Mouse (Mus musculus) thymus, postnatal 36 days (tissue): ENCODE data around the gene Olfr905.

Source experiments
- DNase-seq, 2 experiments: peaks; one replicate each; pipeline ENCODE4 v3.0.0; 2022; ENCODE audit warnings: mixed read lengths in 2 of 2

Gene Olfr905

GRCm38 (mm10) chr9:38470807-38471206 is at the start of gene Olfr905:
TSS of gene Olfr905 (plus strand) at chr9:38471107.
- DNase-seq, result no peak

GRCm38 (mm10) chr9:38423801-38424200 is 47.1 kb upstream of the Olfr905 start:
- no peak for DNase-seq

DNA sequence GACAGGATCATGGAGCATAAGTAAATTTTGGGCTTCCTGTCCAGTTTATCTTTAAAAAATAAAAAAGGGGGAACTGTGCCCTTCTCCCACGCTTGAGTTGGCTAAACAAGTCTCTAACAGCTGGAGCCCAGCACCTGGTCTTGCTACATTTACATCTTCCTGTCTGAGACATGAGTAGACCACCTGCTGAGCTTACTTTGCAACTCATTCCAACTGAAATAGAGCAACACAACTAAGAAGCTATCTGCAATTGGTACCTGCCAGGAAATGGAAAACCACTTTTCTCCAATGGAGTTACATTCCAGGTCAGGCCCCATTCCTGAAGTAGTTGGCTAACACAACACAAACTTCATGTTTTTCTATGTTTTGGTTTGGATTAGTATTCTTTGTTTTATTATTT is 43.9 kb upstream of the Olfr905 start:
- DNase-seq, result no peak

GRCm38 (mm10) chr9:38429155-38429554 is 41.8 kb upstream of the Olfr905 start, which contains the start of gene Olfr901:
TSS of gene Olfr901 (plus strand) at chr9:38429455.
- DNase-seq, result no peak

DNA sequence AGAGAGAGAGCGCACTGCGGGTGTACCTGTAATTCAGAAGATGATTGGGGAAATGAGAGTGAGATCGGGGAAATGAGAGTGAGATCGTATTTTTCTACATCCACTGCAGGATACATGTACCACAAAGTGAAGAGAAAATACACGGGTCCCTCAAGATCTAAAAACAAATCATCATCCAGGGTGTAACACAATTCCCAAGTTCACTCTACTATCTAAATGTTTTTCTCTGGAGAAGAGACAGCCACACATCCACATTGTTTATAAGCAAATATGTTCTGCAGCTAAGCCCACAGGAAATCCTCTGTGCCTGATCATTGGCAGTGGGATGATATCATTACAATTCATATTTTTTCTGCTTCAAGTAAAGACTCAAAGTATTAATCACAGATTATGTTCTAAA is 23.6 kb upstream of the Olfr905 start, which contains the start of gene Olfr902:
Olfr902 (plus strand) TSS at position 301 of the 400 bp plus-strand sequence.
- no peak for DNase-seq

GRCm38 (mm10) chr9:38462844-38463243 is 8.1 kb upstream of the Olfr905 start, which contains the start of gene Olfr904:
TSS of gene Olfr904 (plus strand) at chr9:38463144.
- DNase-seq, result no peak

GRCm38 (mm10) chr9:38486785-38487184 is 15.9 kb downstream of the Olfr905 start, which contains the start of gene Olfr906:
TSS of gene Olfr906 (plus strand) at chr9:38487085.
- no peak for DNase-seq

GRCm38 (mm10) chr9:38495501-38495900 is 24.6 kb downstream of the Olfr905 start, which contains the start of gene Olfr907:
TSS of gene Olfr907 (plus strand) at chr9:38495801.
- no peak for DNase-seq

DNA sequence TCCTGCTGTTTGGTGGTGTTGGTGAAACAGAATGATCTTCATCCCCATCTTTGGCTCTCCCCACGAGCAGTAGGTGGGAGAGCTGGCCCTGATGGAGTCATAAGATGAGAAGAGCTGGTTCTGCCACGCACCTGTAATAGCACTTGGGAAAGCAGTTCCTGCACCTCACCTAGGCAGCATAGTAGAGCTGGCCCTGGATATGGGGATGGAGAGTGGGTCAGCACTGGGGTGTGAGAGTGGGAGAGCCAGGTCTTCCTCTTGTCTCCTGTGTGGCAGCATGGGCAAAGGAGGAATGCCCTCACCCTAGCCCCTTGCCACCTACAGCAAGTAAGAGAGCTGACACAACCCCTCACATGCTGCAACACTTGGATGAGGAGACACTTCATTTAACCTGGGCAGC is 41.4 kb downstream of the Olfr905 start:
- DNase-seq, result no peak

GRCm38 (mm10) chr9:38521280-38521679 is 50.4 kb downstream of the Olfr905 start, which contains the start of gene Olfr911-ps1:
TSS of gene Olfr911-ps1 (plus strand) at chr9:38521580.
- DNase-seq, result no peak
